Mouse (Mus musculus) G1E (cell line): ENCODE data around the gene Tkfc. TPM values are rescaled to one million over a fixed set of nuclear protein-coding genes. Genes with fewer than 3 reads are reported as not detected.

Experiments
- ATAC-seq: 2 replicates; pipeline ENCODE4 v1.8.0; 2016; ENCODE audit warnings: mild to moderate bottlenecking; ENCODE audit not compliant: insufficient number of reproducible peaks, poor library complexity, low FRiP score, severe bottlenecking; ENCODE audit errors: extremely low read depth
- DNase-seq: peaks from one replicate; pipeline ENCODE4 v3.0.0; 2012; ENCODE audit warnings: low spot score
- H3K27me3 ChIP-seq: 2 replicates; pipeline ENCODE4 v1.6.1; 2012; ENCODE audit warnings: mild to moderate bottlenecking, low read length, inconsistent platforms; ENCODE audit not compliant: insufficient read depth
- H3K36me3 ChIP-seq: replicated peaks from 2 replicates; pipeline ENCODE3; 2012; ENCODE audit warnings: mild to moderate bottlenecking, inconsistent platforms
- H3K4me1 ChIP-seq: 2 replicates; pipeline ENCODE4 v1.6.1; 2012; ENCODE audit warnings: low read depth, low read length, inconsistent platforms, mixed read lengths; ENCODE audit not compliant: insufficient read depth
- H3K4me3 ChIP-seq: 2 replicates; pipeline ENCODE4 v1.5.1; 2012; ENCODE audit warnings: low read depth, mild to moderate bottlenecking, inconsistent platforms, low read length, moderate library complexity, mixed read lengths
- H3K9me3 ChIP-seq: replicated peaks from 2 replicates; pipeline ENCODE4 v1.6.1; 2012; ENCODE audit warnings: inconsistent platforms
- CTCF ChIP-seq: IDR thresholded peaks from 2 replicates; pipeline ENCODE4 v1.5.1; 2012; ENCODE audit warnings: low read depth, low read length, inconsistent platforms, mixed read lengths
- GATA1 ChIP-seq: IDR thresholded peaks from 2 replicates; pipeline ENCODE4 v1.6.1; 2012; ENCODE audit warnings: borderline replicate concordance, low read length, inconsistent platforms, mixed read lengths
- GATA2 ChIP-seq: IDR thresholded peaks from 2 replicates; pipeline ENCODE4 v1.6.1; 2012; ENCODE audit warnings: low read depth, low read length, inconsistent platforms, borderline replicate concordance
- POLR2AphosphoS5 ChIP-seq: IDR thresholded peaks from 2 replicates; pipeline ENCODE4 v1.6.1; 2012; ENCODE audit warnings: low read depth, low read length, inconsistent platforms; ENCODE audit not compliant: insufficient replicate concordance
- TAL1 ChIP-seq: conservative IDR thresholded peaks from 2 replicates; pipeline ENCODE4 v1.6.1; 2012; ENCODE audit warnings: low read depth, low read length, inconsistent platforms, mixed read lengths
- polyA plus RNA-seq: library from polyadenylated mRNA; stranded (reverse); fragments of >175 nt; gene quantifications from 2 replicates; pipeline ENCODE4 v1.2.3, GENCODE M21; 2012
- total RNA-seq, 2 experiments: library from RNA; stranded (forward) in 1 of 2; stranded (reverse) in 1 of 2; fragments of 200-1000 nt in 1 of 2; fragments of >200 nt in 1 of 2; fragmentation: Nextera tagmentation in 1 of 2; gene quantifications; 2 replicates each; pipeline ENCODE4 v1.2.3; 2014 to 2017

The Tkfc gene
- total and polyA plus RNA-seq, 3 experiments: 4.6 to 11.7 (median 6.8) TPM

DNA sequence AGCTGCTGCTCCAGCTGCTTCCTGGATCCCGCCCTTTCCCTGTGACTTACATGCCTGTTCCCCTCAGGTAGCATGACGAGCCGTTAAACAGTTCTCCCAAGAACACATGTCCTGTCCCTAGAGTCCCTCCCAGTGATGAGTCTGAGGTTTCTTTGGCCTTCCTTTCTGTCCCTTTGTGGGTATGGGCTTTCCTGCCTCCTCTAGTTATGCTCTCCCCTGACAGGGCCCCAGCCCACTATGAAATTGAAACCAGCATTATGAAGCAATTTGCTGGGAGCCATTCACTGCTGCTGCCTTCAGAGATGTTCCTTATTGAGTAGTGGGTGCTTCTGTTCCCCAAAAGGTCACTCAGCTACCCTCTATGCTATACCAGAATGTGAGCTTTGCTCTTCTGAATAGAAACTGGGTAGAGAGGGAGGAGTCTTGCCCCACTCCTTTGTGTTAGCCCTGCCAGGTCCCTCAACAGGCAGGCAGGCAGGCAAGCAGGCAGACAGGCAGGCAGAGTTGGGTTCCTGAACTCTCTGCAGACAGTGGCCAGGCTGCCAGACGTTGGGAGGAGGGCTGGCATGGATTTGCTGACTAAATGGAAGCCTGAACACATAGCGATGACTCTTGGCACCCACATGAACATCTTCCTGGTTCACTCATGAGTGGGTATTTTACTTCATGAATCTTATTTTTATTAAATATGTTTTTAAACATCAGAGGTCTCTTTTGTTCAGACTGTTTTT, 16.2 kb downstream of the Tkfc start:
- ATAC-seq (no peak), DNase-seq (no peak)
- H3K27me3 ChIP-seq: no peaks in the 10 kb centered on the region
- H3K4me1 ChIP-seq: peaks cover 8% of the 10 kb centered on the region; the same call in 1 of the 2 replicates
- H3K9me3 ChIP-seq: no peaks in the 10 kb centered on the region
- H3K4me3 ChIP-seq: no peak overlapping the region
- H3K36me3 ChIP-seq: peaks cover 85% of the 10 kb centered on the region
- TF ChIP-seq POLR2AphosphoS5 (no peak), GATA2 (no peak), CTCF (no peak), TAL1 (no peak), GATA1 (no peak)

DNA sequence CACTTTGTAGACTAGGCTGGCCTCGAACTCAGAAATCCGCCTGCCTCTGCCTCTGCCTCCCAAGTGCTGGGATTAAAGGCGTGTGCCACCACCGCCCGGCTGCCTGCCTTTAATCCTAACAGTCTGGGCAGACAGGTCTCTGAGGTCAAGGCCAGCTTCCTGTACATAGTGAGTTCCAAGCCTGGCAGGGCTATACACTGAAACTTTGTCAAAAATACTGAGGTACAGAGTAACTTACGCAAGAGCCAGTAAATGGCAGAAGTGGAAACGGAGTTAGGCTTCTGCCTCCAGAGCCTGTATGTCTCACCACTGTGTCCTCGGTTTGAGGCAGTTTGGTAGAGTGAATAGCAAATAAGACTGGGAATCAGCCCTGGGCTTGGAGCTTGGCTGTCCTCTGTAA, 18.2 kb downstream of the Tkfc start:
- Histone ChIP-seq H3K27me3 (no peaks in the 10 kb centered on the region), H3K36me3 (peaks cover 80% of the 10 kb centered on the region), H3K9me3 (no peaks in the 10 kb centered on the region), H3K4me3 (no peak overlapping the region), H3K4me1 (peaks cover 8% of the 10 kb centered on the region; the same call in 1 of the 2 replicates)
- ATAC-seq (no peak), DNase-seq (no peak)
- no peak for TF ChIP-seq POLR2AphosphoS5
- no peak for TF ChIP-seq TAL1
- no peak for TF ChIP-seq GATA1
- no peak for TF ChIP-seq GATA2
- no peak for TF ChIP-seq CTCF

DNA sequence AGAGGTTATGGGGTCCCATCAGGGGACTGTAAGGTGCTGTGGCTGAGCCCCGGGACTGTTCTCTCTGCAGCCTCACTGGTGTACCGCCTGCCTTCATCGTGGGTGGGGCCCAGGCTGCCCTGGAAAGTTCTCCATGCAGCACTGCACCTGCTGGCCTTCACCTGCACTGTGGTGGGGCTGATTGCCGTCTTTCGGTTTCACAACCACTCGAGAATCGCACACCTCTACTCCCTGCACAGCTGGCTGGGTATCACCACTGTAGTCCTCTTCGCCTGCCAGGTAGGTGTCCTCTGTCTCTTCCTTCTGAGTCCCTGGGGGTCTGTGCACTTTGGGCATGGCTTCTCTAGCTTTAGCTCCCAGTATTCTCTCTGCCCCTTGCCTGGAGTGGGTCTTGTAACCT, 20.3 kb downstream of the Tkfc start:
- Histone ChIP-seq H3K9me3 (no peaks in the 10 kb centered on the region), H3K27me3 (no peaks in the 10 kb centered on the region), H3K4me1 (peaks cover 20% of the 10 kb centered on the region), H3K36me3 (peaks cover 79% of the 10 kb centered on the region), H3K4me3 (no peak overlapping the region)
- ATAC-seq (no peak), DNase-seq (no peak)
- TF ChIP-seq TAL1 (no peak), GATA1 (no peak), POLR2AphosphoS5 (no peak), CTCF (no peak), GATA2 (no peak)

DNA sequence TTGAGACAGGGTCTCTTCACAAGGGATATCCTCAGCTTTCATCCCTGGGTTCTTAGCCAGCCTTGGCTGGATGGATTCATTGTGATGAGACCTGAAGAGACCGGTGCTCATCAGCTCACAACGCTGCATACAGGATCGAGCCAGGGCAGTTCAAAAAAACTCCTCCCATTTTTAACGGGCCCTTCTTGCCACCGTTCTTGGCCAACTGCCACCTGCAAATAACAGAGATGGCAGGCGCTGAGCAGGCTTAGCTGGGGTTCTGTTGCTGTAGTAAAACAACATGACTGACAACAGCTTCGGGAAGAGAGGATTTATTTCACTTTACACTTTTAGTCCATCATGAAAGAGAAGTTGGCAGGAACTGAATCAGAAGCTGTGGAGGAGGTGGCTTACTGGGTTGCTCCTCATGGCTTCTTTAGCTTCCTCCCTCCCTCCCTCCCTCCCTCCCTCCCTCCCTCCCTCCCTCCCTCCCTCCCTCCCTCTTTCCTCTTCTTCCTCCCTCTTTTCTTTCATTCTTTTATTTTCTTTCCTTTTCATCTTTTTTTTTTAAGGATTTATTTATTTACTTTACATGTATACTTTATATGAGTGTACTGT, 21.8 kb downstream of the Tkfc start:
- H3K27me3 ChIP-seq: no peaks in the 10 kb centered on the region
- H3K9me3 ChIP-seq: no peaks in the 10 kb centered on the region
- peaks cover 77% of the 10 kb centered on the region for H3K36me3 ChIP-seq
- ATAC-seq: no peak
- no peak for DNase-seq
- peaks cover 21% of the 10 kb centered on the region for H3K4me1 ChIP-seq
- no peak for TF ChIP-seq TAL1
- no peak for TF ChIP-seq POLR2AphosphoS5
- H3K4me3 ChIP-seq: no peak overlapping the region

DNA sequence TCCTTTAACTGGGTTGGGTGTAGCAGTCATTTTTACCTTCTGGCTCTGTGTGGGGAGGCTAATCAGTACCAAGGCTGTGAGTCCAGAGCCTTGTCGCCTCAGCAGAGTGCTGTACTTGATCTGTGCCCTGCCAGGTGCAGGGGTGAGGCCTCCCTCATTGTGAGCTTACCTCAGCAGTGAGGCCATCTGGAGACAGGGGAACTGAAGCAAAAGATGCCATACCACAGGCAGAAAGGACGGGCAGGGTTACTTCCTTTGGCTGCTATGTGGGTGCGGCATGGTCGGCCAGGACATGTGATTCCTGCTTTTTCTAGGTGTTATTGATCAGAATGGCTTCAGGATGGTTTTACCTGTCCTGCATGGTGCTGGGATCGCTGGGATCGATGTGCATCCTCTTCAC, 23.5 kb downstream of the Tkfc start:
- H3K4me3 ChIP-seq: no peak overlapping the region; the same call in 1 of the 2 replicates
- H3K9me3 ChIP-seq: no peaks in the 10 kb centered on the region
- DNase-seq (no peak), ATAC-seq (no peak)
- peaks cover 64% of the 10 kb centered on the region for H3K36me3 ChIP-seq
- no peaks in the 10 kb centered on the region for H3K27me3 ChIP-seq
- H3K4me1 ChIP-seq: peaks cover 32% of the 10 kb centered on the region
- TF ChIP-seq TAL1 (no peak), POLR2AphosphoS5 (no peak), CTCF (no peak), GATA2 (no peak), GATA1 (no peak)

DNA sequence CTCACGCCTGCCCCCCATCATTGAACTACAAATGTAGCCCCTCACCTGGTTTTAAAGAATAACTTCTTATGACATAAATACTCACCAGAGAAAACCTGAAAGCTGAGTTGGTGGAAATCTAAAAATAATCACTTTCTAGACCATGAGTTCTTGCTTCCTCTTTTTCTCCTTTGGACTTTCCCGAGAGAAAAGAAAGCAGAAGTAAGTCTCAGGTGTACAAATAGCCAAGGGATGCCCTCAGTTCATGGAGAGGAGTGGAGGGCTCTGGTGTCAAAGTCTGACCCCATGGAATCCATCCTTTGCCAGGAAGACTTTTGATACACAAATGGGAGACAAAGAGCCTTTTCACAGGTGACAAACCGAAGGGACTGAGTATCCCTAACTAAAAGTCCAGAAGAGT, 24.7 kb downstream of the Tkfc start:
- Histone ChIP-seq H3K4me3 (no peak overlapping the region), H3K9me3 (no peaks in the 10 kb centered on the region), H3K4me1 (peaks cover 33% of the 10 kb centered on the region), H3K27me3 (no peaks in the 10 kb centered on the region), H3K36me3 (peaks cover 54% of the 10 kb centered on the region)
- DNase-seq: peak; percentile 31
- TF ChIP-seq CTCF: no peak
- no peak for TF ChIP-seq POLR2AphosphoS5
- TF ChIP-seq GATA2: no peak
- TF ChIP-seq GATA1: no peak
- TF ChIP-seq TAL1: no peak
- ATAC-seq: no peak
